Mouse (Mus musculus) cerebellum, adult 9-10 months (tissue): ENCODE results near the gene Gm11213.

Source experiments
- DNase-seq: peaks from one replicate; pipeline ENCODE4 v3.0.0; 2022

Gm11213 gene

GRCm38 (mm10) chr4:63604945-63605344, at the start of gene Gm11213:
Gene Gm11213 (minus strand): TSS chr4:63605261.
- DNase-seq, result no peak

DNA sequence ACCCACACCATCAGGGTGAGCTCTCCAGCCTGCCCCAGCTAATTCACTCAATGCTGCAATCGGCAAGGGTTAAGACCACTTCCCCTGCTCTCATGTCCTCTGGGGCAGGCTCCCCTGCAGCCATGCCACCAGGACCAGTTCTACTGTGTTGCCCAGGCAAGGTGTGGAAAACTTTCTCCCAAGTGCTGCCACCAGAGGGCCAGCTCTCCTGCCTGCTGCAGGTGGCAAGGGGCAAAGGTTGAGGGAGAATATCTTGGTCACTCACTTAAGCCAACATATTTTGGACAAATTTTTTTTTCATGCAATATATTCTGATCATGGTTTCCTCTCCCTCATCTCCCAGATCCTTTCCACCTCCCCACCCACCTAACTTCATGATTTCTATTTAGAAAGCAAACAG, 49.3 kb upstream of the Gm11213 start:
- DNase-seq, result no peak

DNA sequence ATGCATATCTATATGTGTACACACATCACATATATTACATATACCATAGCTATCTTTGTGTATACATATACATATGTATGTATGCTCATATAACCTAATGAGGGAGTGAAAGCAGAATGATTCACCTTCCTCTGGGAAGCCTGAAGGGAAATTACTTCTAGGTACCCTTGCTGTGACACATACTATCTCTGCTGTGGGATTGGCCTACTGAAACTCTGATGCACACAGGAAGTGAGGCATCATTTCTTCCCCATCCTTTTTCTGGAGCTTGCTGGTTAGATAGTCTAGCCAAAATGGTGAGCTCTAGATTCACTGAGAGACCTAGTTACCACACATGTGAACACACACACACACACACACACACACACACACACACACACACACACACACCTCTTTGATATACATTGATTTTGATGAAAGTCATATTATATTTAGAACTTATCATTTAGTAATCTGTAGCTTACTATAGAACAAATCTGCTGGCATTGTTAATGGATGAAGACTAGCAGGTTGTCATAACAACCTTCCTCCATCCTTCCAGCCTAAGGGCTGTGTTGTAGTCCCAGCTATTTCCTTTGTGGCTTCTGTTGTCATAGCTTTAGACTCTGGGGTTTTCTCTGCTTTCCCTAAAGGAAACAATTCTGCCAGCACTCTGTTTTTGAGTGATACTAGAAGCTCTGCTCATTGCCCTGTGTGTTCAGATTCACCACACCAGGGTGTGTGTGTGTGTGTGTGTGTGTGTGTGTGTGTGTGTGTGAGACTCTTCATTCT, 39.1 kb upstream of the Gm11213 start:
- no peak for DNase-seq

DNA sequence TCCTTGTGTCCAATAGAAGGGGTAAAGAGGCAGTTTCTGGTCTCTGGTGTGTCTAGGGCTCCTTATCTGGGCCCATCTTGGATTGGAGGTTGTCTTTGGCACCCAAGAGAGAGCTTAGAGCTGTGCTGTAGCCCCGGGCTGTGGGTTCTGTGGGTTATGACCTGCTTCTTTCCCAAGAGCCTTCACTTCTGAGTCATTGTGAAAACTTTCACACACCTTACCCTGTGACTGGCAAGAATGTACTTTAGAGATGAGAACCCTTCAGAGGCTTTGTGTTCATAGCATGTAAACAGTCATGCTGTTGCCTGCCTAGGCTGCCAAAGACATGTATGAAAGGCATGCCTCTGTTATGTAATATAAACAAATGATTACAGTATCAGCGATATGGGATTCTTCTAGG, 34.8 kb upstream of the Gm11213 start:
- no peak for DNase-seq

DNA sequence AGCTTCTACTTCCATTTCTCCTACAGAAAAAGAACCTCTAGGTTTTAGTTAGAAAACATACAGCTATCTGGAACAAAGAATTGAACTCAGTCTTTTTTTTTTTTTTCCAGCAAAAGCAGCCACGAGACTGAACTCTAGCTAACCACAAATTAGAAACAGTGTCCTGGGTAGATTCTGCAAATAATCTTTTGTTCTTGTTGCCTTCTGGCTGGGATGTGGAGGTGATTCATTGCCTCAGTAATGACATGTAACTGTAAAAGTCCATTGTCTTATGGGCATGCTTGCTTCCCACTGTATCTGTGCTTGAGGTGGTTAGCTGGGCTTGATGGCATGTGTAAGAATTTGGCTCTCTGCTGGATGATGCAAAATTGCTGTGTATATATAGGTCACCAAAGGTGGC, 33.5 kb upstream of the Gm11213 start:
- no peak for DNase-seq

DNA sequence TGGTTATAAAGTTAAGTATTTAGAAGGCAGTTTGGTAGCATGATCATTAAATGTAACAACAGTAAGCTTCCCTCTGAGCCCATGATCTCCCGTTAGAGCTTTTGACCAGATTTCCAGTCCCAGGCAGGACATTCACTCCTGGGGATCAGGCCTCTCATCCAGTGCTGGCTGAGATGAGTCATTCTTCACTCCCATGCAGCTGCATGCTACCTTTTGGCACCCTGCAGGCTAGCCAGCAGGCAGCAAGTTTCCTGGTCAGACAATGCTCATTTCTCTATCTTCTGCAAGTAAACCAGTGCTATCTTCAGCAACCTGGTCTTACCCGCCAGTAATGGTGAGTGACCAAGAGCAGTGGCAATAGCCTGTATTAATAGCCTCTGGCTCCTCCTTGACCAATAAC, 28.1 kb upstream of the Gm11213 start:
- no peak for DNase-seq

DNA sequence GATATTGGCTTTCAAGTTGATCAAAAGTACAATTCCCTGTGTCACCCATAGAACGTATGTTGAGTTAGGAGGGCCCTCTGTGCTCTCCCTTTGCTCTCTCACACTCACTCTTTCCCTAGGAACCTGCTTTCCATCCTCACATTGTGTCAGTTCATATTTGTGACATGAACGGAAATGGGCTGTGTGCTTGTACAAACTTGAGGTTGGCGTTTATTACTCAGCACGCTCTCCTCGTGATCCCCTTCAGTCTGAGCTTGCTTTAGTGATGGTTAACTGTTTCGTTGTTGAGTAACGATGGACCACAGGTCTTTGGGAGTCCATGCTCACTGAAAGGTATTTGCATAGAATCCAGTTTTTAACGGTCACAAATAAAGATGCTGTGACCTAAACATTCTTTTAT, 22.1 kb upstream of the Gm11213 start:
- DNase-seq, result no peak

DNA sequence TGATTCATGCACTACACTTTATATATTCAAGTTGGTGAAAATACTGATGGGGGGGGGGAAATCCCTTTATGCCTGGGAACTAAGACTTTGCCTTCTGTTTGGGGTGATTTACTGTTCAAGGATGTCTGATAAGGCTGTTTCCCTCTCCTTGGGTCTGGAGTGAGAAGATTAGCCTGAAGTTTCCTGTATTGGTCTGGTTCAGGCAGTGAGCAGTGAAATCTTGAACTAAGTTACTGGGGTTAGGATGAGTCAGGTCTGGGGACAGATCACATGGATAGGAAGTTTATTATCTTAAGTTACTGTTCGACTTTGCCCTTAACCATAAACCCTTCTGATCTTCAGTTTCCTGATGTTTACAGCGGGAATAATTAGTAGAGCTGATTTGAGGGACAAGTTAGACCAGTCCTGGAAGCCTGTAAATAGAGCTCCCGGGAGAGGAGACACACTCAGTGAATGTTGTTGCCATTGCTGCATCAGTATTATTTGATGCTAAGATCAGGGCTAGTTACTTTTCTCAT, 20.6 kb upstream of the Gm11213 start:
- no peak for DNase-seq

DNA sequence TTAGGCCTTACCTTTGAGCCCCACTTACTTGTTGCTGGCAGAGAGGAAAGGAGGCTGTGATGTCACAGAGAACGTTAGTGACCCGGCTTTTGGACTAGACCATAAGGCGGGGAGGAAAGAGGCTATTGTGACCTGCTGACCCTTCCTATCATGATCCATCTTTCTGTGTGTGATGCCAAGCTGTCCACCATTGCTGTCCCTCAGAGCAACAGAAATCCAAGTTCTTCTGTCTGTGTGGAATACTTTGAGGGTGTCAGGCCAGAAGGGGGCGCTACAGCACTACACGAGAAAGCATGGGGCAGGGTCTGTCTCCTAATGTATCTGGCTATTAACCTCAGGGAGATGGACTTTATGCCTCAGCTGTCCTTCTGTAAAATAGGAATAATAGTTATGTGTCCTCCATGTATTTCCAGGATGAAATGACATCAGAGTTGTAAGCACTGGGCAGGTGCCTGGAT, 17.3 kb upstream of the Gm11213 start, which contains the start of gene Tex48:
TSS of gene Tex48 (minus strand) at position 51 of the 458 bp plus-strand sequence.
- DNase-seq, result no peak

DNA sequence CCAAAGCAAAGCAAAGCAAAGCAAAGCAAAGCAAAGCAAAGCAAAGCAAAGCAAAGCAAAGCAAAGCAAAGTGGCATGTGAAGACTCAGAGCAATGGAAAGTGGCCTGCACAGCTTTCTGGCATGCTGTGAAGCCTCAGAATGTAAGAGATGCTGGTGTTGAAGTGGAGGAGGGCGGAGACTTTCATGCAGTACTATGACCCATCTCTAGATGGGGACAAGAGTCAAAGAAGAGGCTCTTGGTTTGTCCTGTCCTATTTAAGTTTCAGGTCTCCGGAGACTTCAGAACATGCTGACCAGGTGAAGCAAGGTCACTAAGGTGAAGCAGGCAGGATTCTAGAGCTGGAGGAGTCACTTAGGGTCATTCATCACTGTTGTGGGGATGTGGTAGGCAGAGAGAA, 16.8 kb upstream of the Gm11213 start:
- DNase-seq, result no peak

- DNase-seq, result no peak
Observed at GRCm38 (mm10) chr4:63608391-63608790, 3.3 kb upstream of the Gm11213 start.

DNA sequence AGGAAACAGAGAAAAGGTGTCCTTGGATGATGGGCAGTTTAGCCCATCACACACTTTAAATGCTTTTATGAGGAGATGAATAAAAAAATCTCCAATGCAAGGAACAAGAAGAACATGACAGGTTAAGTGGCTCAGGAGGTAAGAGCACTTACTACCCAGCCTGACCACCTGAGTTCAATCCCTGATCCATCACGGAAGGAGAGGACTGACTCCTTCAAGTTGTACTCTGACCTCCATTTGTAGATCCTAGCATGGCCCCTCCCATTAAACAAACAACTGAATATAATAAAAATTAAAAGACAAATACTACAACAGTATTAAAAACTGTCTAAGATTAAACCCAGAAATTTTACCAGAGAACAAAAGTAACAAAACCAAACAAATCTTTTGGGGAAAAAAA, 907 bp upstream of the Gm11213 start:
- DNase-seq, result no peak

GRCm38 (mm10) chr4:63605545-63605944, 484 bp upstream of the Gm11213 start:
- no peak for DNase-seq

GRCm38 (mm10) chr4:63601263-63601662, 3.8 kb downstream of the Gm11213 start:
- DNase-seq, result no peak

DNA sequence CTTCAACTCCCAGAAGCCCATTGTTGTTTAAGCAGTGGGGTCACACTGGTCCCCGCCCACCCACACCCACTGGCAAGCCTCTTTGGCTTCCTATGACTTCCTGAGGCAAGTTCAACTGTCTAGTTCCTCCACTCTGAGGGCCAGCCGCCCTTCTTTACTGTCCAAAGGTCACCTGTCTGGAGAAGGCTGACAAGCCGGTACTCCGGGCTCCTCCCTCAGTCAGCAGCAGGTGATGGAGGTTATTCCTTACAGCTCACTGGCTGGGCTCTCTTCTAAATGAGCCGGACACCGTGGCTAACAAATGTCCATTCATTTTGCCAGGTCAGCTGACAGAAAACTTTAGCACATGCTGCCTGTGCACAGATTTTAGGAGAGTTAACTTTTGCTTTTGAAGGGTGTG, 4.3 kb downstream of the Gm11213 start:
- DNase-seq, result no peak

GRCm38 (mm10) chr4:63596010-63596409, 9.1 kb downstream of the Gm11213 start:
- DNase-seq, result no peak

- no peak for DNase-seq
Observed at GRCm38 (mm10) chr4:63595259-63595658, 9.8 kb downstream of the Gm11213 start.

- no peak for DNase-seq
Observed at GRCm38 (mm10) chr4:63594459-63595110, 10.5 kb downstream of the Gm11213 start.

DNA sequence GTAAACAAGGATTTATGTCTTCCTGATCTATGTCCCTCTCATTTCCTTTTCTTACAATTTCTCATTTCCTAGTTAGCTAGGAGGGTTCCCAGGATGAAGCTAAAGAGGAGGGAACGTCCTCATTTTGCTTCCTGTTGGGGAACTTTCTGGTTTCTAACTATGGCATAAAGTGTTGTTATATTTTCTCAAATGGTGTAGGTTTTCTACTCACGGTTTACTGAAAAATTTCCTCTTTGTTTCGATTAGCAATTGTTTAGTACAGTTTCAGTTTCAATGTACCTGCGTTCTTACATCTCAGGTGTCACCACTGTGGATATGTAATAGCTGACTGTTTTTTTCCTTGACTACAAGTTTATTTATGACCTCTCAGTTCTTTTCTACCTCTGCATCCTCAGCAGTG, 14.5 kb downstream of the Gm11213 start:
- no peak for DNase-seq

DNA sequence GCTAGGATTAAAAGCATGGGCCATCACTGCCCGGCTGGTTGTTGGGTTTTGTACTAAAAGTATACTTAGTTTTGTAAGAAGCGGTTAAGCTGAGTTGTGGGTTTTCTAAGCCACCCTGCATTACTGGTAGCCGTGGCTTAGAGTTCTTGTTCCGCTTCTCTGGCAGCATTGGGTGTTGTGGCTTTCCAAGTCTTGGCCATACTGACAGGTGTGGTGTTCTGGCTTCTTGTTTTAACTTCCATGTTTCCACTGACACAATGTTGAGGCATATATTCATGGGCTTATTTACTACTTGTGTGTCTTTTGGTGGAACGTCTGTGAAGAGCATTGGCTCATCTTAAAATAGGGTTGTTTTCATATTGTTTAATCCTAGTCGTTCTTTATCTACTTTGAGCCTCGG, 15.1 kb downstream of the Gm11213 start:
- DNase-seq, result no peak

DNA sequence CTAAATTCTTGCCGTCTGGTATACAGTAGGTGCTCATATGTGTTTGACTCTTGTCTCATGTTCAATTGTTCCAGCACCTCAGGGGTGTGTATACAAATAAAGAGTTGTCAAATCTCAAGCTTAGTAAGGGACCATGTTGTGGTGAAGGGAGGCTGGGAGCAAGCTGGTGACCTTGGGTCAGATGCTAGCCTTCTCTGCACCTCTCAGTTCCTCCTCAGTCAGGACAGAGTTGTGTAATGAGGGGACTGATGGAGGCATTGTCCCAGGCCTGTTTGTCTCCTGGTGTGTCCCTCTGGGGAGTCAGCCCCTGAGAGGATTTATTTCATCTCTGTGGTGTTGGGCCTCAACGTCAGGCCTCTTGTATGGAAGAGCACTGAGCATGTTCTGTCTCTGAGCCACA, 18.8 kb downstream of the Gm11213 start:
- DNase-seq, result no peak

GRCm38 (mm10) chr4:63585216-63585615, 19.8 kb downstream of the Gm11213 start:
- DNase-seq, result no peak

DNA sequence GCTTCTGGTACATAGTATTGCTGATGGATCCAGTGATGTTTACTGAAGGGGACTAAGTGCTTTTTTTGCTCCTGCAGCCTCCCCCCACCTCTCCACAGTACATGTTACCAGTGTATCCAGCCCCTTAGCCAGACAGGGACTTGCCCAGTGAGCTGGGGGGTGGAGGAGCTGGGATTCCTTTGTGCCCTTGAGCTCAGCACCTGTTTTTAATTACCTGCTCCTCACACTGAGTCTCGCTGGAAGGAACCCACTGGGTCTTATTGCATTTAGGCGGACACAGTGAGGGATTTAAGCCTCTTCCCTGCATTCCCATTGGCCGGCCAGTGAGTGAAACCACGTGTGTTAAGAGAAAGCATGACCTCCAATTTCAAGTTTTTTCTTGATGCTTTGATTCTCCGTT, 22.5 kb downstream of the Gm11213 start:
- no peak for DNase-seq

GRCm38 (mm10) chr4:63580078-63580477, 25.0 kb downstream of the Gm11213 start:
- no peak for DNase-seq
